Comparison of ENCODE assay signal across 7 mouse cellular contexts in genomic region chr14:60682361-60683023, GRCm38 (mm10). TPM values are rescaled to one million over a fixed set of nuclear protein-coding genes. Genes with fewer than 3 reads are reported as not detected.
DNase-seq lines count a peak whose midpoint lies in the region; TF ChIP-seq lines count a peak whose summit lies in the region.

No protein-coding gene starts in this region.

- intact Hi-C loops in heart, postnatal 10 days (cut with DNase I) = loop anchor here (5.0 kb wide), 3 partner anchors 45 to 95 kb away; no protein-coding TSS in a partner anchor

- H3K9ac ChIP-seq in MEL (ENCODE audit: control insufficient read depth, low read depth, low read length, poor library complexity, severe bottlenecking) = 0 out of 2 replicates have a peak overlapping the region, but pooled peaks have one; percentile 16

- no peak for TF ChIP-seq RAD21 in MEL (IDR thresholded peaks at IDR 0.05; ENCODE audit: low read depth, low read length)

- H3K4me3 ChIP-seq in MEL (ENCODE audit: control insufficient read depth in 1 of 2, insufficient read depth in 1 of 2, low read depth in 2 of 2, low read length in 2 of 2) = peak overlapping the region; percentile 17 to 21; a peak in 3 of 4 replicates

- H3K36me3 ChIP-seq in MEL (ENCODE audit: control insufficient read depth in 1 of 2, insufficient read depth in 2 of 2, low read length in 2 of 2) = peaks cover 0 to 9% of the 10 kb centered on the region in 2 experiments; a peak in 2 of 4 replicates

- no peaks in the 10 kb centered on the region for H3K27me3 ChIP-seq in MEL (ENCODE audit: control insufficient read depth in 1 of 2, insufficient read depth in 2 of 2, low read length in 2 of 2)

- H3K79me2 ChIP-seq in MEL (ENCODE audit: control insufficient read depth, insufficient read depth, low read length, poor library complexity) = no peaks in the 10 kb centered on the region

- peak; percentile 63 to 69 for TF ChIP-seq EP300 in MEL (IDR thresholded peaks at IDR 0.05; ENCODE audit: low read depth in 1 of 2, low read length in 2 of 2)

- H3K4me1 ChIP-seq in MEL (ENCODE audit: control insufficient read depth in 1 of 2, insufficient read depth in 2 of 2, low read length in 2 of 2) = peaks cover 3 to 13% of the 10 kb centered on the region in 2 experiments

- no peaks in the 10 kb centered on the region for H3K9me3 ChIP-seq in MEL (replicated peaks; ENCODE audit: insufficient read depth, low read length)

- peak overlapping the region; percentile 65 for H3K27ac ChIP-seq in MEL (ENCODE audit: control insufficient read depth, low read depth, low read length)

- DNase-seq in B cell, adult 2 months = peak; percentile 41 to 53
- DNase-seq in MEL (ENCODE audit: low read depth, low spot score) = peak; percentile 83
- DNase-seq in cerebellum, postnatal 14 days = peak; percentile 94 to 95
- peak; percentile 83 for DNase-seq in heart, postnatal 10 days
- DNase-seq in lung, adult 18-20 months = peak; percentile 61 to 75
- DNase-seq in retina, postnatal 1 day = peak; percentile 90
- DNase-seq in layer of hippocampus, adult 11-12 months (ENCODE audit: low spot score) = no peak

- no peak for TF ChIP-seq CTCF in MEL (IDR thresholded peaks at IDR 0.05 in 2 of 3, conservative IDR thresholded peaks at IDR 0.05 in 1 of 3; ENCODE audit: control insufficient read depth in 1 of 3, insufficient read depth in 1 of 3, low read depth in 2 of 3, low read length in 3 of 3, poor library complexity in 1 of 3, severe bottlenecking in 1 of 3)

- no peak for TF ChIP-seq POLR2A in MEL (IDR thresholded peaks at IDR 0.05; ENCODE audit: control insufficient read depth in 1 of 2, insufficient read depth in 1 of 2, low read depth in 1 of 2, low read length in 2 of 2, poor library complexity in 1 of 2)

TF ChIP-seq in MEL, 35 proteins besides CTCF, POLR2A, EP300 and RAD21:
- no peak for TF ChIP-seq MAZ (IDR thresholded peaks at IDR 0.05; ENCODE audit: low read depth, low read length)
- TF ChIP-seq MEF2A (IDR thresholded peaks at IDR 0.05; ENCODE audit: extremely low read depth, insufficient replicate concordance, low read depth, low read length, poor library complexity, severe bottlenecking) = no peak
- TF ChIP-seq POLR2AphosphoS2 (IDR thresholded peaks at IDR 0.05; ENCODE audit: low read length) = no peak
- TF ChIP-seq USF1 (IDR thresholded peaks at IDR 0.05; ENCODE audit: low read depth, low read length) = no peak
- TF ChIP-seq SIN3A (IDR thresholded peaks at IDR 0.05; ENCODE audit: low read length) = peak; percentile 67; the same call in 1 of the 2 replicates
- TF ChIP-seq RCOR1 (IDR thresholded peaks at IDR 0.05; ENCODE audit: low read depth, low read length) = 0 out of 2 replicates have a peak, but pooled peaks have one; percentile 46
- peak; percentile 45; the same call in 1 of the 2 replicates for TF ChIP-seq MXI1 (IDR thresholded peaks at IDR 0.05; ENCODE audit: low read depth, low read length)
- 0 out of 2 replicates have a peak, but pooled peaks have one; percentile 28 for TF ChIP-seq HCFC1 (IDR thresholded peaks at IDR 0.05; ENCODE audit: low read depth, low read length)
- peak; percentile 68 for TF ChIP-seq GATA1 (IDR thresholded peaks at IDR 0.05; ENCODE audit: low read depth, low read length)
- TF ChIP-seq ELF1 (IDR thresholded peaks at IDR 0.05; ENCODE audit: low read depth, low read length) = peak; percentile 74
- peak; percentile 49; the same call in 1 of the 2 replicates for TF ChIP-seq MYB (IDR thresholded peaks at IDR 0.05; ENCODE audit: low read depth, low read length)
- TF ChIP-seq E2F4 (IDR thresholded peaks at IDR 0.05; ENCODE audit: borderline replicate concordance, low read depth, low read length) = no peak
- no peak for TF ChIP-seq MAX (IDR thresholded peaks at IDR 0.05; ENCODE audit: low read length)
- TF ChIP-seq UBTF (IDR thresholded peaks at IDR 0.05; ENCODE audit: borderline replicate concordance, insufficient read depth, low read depth, low read length) = 0 out of 2 replicates have a peak, but pooled peaks have one; percentile 54
- no peak for TF ChIP-seq BHLHE40 (IDR thresholded peaks at IDR 0.05; ENCODE audit: borderline replicate concordance, low read depth, low read length)
- TF ChIP-seq TBP (IDR thresholded peaks at IDR 0.05; ENCODE audit: low read depth, low read length) = peak; percentile 23; the same call in 1 of the 2 replicates
- no peak for TF ChIP-seq NRF1 (IDR thresholded peaks at IDR 0.05; ENCODE audit: insufficient read depth, low read depth, low read length, poor library complexity, severe bottlenecking)
- peak; percentile 53 for TF ChIP-seq ETS1 (IDR thresholded peaks at IDR 0.05; ENCODE audit: low read depth, low read length)
- TF ChIP-seq ZC3H11A (IDR thresholded peaks at IDR 0.05; ENCODE audit: low read depth, low read length) = no peak

RNA-seq across cellular contexts. Expression of gene Spata13, which starts 48.7 kb away (rescaled TPM):
- total RNA-seq in MEL (2012; rRNA removed) = 0.33 and 0.39 TPM in 2 replicates
- 1 to 10 TPM in 1 of 2 experiments, not detected in 1; 1.5 TPM for polyA plus RNA-seq in MEL (2012; ENCODE audit: insufficient read depth in 1 of 2, insufficient read length in 2 of 2, low read depth in 1 of 2, low replicate concordance in 2 of 2, missing spikeins in 1 of 2)
- total RNA-seq in heart, postnatal 10 days (2021) = 10 to 100 TPM; 38.9 to 47.4 TPM

Comparison
In these comparisons a context has a peak if more than half of its experiments do, and no peak if none do; other contexts are left out.
1. RNA of gene Spata13, which starts 48.7 kb away (total RNA-seq): 38.9 to 47.4 TPM in heart, postnatal 10 days; 0.33 to 0.39 TPM in MEL; every median in the first group is over 10 times any median in the second.